Mouse (Mus musculus): ENCODE data around the gene Senp7.

- TF ChIP-seq CTCF (IDR thresholded peaks at IDR 0.05; ENCODE audit: insufficient read depth, low read depth, low read length) (no peak), POLR2A (IDR thresholded peaks at IDR 0.05; ENCODE audit: insufficient read depth, low read depth, low read length) (no peak)
Measured at GRCm38 (mm10) chr16:56038090-56038489, 10.0 kb upstream of the Senp7 start.
